Mouse (Mus musculus) limb, embryonic 13.5 days (tissue): ENCODE data around the gene Tmem178b. TPM values are rescaled to one million over a fixed set of nuclear protein-coding genes. Genes with fewer than 3 reads are reported as not detected.

Experiments
- ATAC-seq: fragments of 200-750 bp; cut with Nextera tagmentation; 2 replicates; pipeline ENCODE4 v1.8.0; 2017; ENCODE audit warnings: low read depth, moderate number of reproducible peaks, moderate TSS enrichment; ENCODE audit not compliant: low FRiP score
- H3K27ac ChIP-seq: fragments of 300-500 bp; sonication (generic); 2 replicates; pipeline ENCODE4 v1.5.1; 2015; ENCODE audit warnings: inconsistent platforms, mild to moderate bottlenecking, moderate library complexity
- H3K27me3 ChIP-seq: fragments of 300-500 bp; sonication (generic); 2 replicates; pipeline ENCODE4 v1.6.1; 2015; ENCODE audit warnings: mild to moderate bottlenecking, inconsistent platforms
- H3K36me3 ChIP-seq: fragments of 300-500 bp; sonication (generic); 2 replicates; pipeline ENCODE4 v1.6.1; 2015; ENCODE audit warnings: inconsistent platforms, mild to moderate bottlenecking, moderate library complexity
- H3K4me1 ChIP-seq: fragments of 300-500 bp; sonication (generic); 2 replicates; pipeline ENCODE4 v1.6.1; 2015; ENCODE audit warnings: inconsistent platforms
- H3K4me2 ChIP-seq: fragments of 300-500 bp; sonication (generic); replicated peaks from 2 replicates; pipeline ENCODE4 v1.6.1; 2015; ENCODE audit warnings: inconsistent platforms, mild to moderate bottlenecking, moderate library complexity
- H3K4me3 ChIP-seq: fragments of 300-500 bp; sonication (generic); 2 replicates; pipeline ENCODE4 v1.5.1; 2015; ENCODE audit warnings: moderate library complexity, mild to moderate bottlenecking, inconsistent platforms
- H3K9ac ChIP-seq: fragments of 300-500 bp; sonication (generic); 2 replicates; pipeline ENCODE4 v1.6.1; 2015; ENCODE audit warnings: mild to moderate bottlenecking, inconsistent platforms
- H3K9me3 ChIP-seq: fragments of 300-500 bp; sonication (generic); 2 replicates; pipeline ENCODE4 v1.6.1; 2016; ENCODE audit warnings: inconsistent platforms
- WGBS: fragments of 180-500 bp; shearing (Covaris S2); methylation state at CpG from one replicate; pipeline ENCODE4 v1.1.7; 2015; 5-methylcytosine and 5-hydroxymethylcytosine counted together
- polyA plus RNA-seq: library from polyadenylated mRNA; unstranded; fragments of >200 nt; fragmentation: Nextera tagmentation; extraction: Ambion mirVana; gene quantifications from 2 replicates; pipeline ENCODE4 v1.2.1, GENCODE M21; 2015

Tmem178b gene
- polyA plus RNA-seq, 1 experiment from 2014 or later: 1.3 TPM

DNA sequence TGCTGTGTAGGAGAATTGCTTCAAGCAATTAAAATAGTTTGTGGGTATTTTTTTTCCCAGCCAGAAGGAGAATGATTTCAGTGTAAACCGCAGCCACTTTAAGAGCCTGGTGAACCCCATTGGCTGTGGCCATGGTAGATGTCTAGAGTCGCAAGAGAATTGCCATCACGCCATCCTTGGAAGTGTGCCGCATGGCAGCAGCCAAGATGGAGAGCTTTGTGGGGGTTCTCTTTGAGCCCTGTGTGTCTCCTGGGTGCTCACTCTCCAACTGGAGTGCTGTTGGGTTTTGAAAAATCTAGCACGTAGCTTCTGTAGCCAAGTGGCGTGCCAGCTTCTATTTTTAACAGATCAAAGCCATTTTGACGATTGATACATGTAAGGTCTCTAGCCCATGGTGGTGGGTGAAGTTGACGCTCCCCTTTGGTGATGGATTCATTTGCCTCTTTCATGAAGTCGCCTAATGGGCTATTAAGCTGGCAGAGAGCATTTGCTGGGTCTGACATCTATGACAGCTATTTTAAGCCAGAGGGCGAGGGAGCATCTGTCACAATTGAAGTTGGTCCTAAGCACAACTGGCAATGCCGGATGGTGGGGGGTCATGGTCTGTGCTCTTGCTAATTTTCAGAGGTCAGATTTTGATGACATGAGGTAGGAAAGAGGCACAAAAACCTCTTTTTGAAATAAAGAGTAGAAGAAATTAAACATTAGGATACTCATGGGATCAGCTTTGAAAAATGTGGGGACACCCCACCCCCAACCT lies 133.1 kb downstream of the Tmem178b start:
- Histone ChIP-seq H3K9me3 (no peaks in the 10 kb centered on the region), H3K9ac (no peak overlapping the region), H3K27me3 (no peaks in the 10 kb centered on the region), H3K4me1 (no peaks in the 10 kb centered on the region), H3K36me3 (no peaks in the 10 kb centered on the region), H3K27ac (no peak overlapping the region), H3K4me3 (no peak overlapping the region), H3K4me2 (no peak overlapping the region)
- no peak for ATAC-seq
- 85% methylated on average over 11 of the region's 11 CpGs for WGBS

DNA sequence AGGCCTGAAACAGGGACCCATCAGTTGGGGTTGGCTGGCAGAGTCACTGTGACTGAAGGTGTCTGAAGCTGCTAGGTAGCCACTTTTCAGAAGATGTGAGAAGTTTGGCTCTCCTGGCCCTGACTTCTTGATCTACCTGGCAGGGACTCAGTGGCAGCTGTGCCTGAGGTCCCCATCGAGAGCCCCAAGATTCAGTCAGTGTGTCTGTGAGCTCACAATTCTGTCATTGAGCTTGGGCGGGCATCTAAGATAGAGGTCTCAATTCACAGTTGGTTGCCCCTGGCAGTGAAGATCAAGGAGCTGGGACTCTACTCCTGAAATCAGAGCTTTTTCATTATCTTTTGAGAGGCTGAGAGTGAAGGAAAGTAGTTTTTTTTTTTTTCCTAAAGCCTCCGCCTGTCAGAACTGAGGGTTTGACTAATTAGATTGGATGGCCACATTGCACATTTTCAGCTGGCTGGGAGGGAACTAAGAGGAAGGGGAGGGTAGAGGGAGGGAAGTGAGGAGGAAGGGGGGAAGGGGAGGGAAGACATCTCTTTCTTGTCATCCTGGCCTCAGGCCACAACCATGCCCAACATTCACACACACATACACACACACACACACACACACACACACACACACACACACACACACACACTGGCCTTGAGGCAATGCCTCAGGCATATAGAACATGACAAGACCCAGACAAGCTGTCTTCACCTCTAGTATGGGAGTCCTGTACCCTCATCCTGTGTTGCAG lies 135.3 kb downstream of the Tmem178b start:
- H3K4me3 ChIP-seq: no peak overlapping the region
- H3K27me3 ChIP-seq: no peaks in the 10 kb centered on the region
- no peak overlapping the region for H3K27ac ChIP-seq
- H3K9me3 ChIP-seq: no peaks in the 10 kb centered on the region
- H3K36me3 ChIP-seq: no peaks in the 10 kb centered on the region
- 0 out of 2 replicates have a peak, but pooled peaks cover 1% of the 10 kb centered on the region for H3K4me1 ChIP-seq
- H3K4me2 ChIP-seq: no peak overlapping the region
- ATAC-seq: no peak
- H3K9ac ChIP-seq: no peak overlapping the region
- 63% methylated on average over 3 of the region's 3 CpGs for WGBS

DNA sequence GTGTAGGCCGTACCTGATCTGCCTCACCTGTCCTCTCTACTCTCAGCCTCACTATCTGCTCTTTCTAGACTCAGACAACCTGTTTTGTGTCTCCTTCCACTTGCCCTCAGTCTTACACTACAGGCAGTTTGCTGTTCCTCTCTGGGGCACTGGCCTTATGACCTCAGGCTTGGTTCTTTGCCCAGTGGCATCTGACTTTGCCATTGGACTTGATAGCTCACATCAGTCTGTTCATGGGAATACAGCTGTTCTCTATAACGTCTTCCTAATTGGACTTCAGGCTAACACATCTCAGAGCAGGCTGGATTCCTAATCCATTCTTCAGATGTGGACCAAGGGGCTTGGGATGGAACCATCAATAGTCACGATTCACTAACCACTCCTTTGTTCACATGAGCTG lies 136.6 kb downstream of the Tmem178b start:
- H3K9ac ChIP-seq: no peak overlapping the region
- H3K27me3 ChIP-seq: 0 out of 2 replicates have a peak, but pooled peaks cover under 1% of the 10 kb centered on the region
- H3K4me2 ChIP-seq: no peak overlapping the region
- no peaks in the 10 kb centered on the region for H3K36me3 ChIP-seq
- no peak overlapping the region for H3K4me3 ChIP-seq
- no peak for ATAC-seq
- H3K9me3 ChIP-seq: no peaks in the 10 kb centered on the region
- no peak overlapping the region for H3K27ac ChIP-seq
- 0 out of 2 replicates have a peak, but pooled peaks cover 3% of the 10 kb centered on the region for H3K4me1 ChIP-seq
- 71% methylated on average over 3 of the region's 3 CpGs for WGBS

DNA sequence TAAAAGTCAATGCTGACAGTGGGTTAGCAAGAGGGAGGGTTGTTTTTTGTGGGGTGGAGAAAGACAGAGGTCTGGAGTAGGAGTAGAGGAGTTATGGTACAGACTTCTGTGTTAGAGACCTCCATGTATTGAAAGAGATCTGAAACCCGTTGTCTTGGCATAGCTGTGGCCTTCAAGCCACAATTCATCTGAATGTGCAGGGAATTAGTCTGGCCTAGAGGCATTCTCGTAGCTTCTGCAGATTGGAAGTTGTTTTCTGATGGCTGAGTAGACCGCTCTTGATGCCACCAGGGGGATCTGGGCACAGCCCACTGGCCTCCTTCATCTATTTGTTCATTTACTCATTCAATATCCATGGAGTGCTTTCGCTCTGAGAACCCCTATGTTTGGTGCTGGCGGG lies 138.0 kb downstream of the Tmem178b start:
- Histone ChIP-seq H3K27ac (no peak overlapping the region), H3K36me3 (no peaks in the 10 kb centered on the region), H3K4me3 (no peak overlapping the region), H3K27me3 (0 out of 2 replicates have a peak, but pooled peaks cover 2% of the 10 kb centered on the region), H3K4me2 (no peak overlapping the region), H3K4me1 (0 out of 2 replicates have a peak, but pooled peaks cover 3% of the 10 kb centered on the region), H3K9ac (no peak overlapping the region), H3K9me3 (no peaks in the 10 kb centered on the region)
- 88% methylated on average over 5 of the region's 5 CpGs for WGBS
- ATAC-seq: no peak

DNA sequence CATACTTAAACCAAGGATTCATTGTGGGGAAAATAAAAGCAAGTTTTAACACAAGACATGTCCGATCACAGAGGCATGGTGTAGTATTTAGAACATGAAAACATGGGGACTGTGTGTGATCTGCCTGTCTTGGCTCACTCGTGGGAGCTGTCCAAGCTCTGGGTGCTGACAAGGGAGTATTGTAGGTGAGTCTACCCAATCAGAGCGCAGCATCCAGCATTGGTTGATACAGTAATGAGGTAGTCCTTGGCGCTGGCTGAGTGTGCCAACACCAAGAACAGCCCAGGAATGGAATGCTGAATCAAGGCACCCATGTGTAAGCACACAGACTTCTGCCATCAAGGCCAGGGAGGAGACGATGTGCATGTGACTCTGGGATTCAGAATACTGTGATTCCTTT lies 138.5 kb downstream of the Tmem178b start:
- 0 out of 2 replicates have a peak, but pooled peaks cover 3% of the 10 kb centered on the region for H3K4me1 ChIP-seq
- no peak overlapping the region for H3K4me3 ChIP-seq
- H3K27me3 ChIP-seq: 0 out of 2 replicates have a peak, but pooled peaks cover 2% of the 10 kb centered on the region
- no peak overlapping the region for H3K9ac ChIP-seq
- ATAC-seq: no peak
- WGBS: 57% methylated on average over 5 of the region's 5 CpGs
- no peaks in the 10 kb centered on the region for H3K9me3 ChIP-seq
- H3K27ac ChIP-seq: no peak overlapping the region
- no peaks in the 10 kb centered on the region for H3K36me3 ChIP-seq
- H3K4me2 ChIP-seq: no peak overlapping the region

DNA sequence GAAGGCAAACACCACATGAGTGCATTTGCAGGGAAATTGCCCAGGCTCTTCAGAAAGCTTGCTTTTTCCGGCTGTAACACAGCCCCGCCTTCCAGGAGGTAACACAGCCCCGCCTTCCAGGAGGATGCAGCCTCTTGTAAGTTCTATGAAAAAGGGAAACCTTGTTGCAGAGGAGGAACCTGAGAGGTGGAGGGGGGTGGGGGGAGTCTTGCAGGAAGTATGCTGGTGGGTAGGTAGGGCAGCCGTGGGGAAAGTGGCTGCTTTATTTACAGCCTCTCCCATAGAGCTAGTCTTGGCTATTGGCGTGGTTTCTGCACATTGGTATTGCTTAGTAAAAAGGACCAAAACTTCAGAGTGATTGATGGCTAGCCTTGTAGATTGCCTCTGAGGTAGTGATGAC lies 140.3 kb downstream of the Tmem178b start:
- WGBS: 44% methylated on average over 5 of the region's 5 CpGs
- no peaks in the 10 kb centered on the region for H3K9me3 ChIP-seq
- no peak overlapping the region for H3K9ac ChIP-seq
- 0 out of 2 replicates have a peak, but pooled peaks cover 3% of the 10 kb centered on the region for H3K4me1 ChIP-seq
- no peak overlapping the region for H3K27ac ChIP-seq
- no peak overlapping the region for H3K4me3 ChIP-seq
- no peak for ATAC-seq
- 0 out of 2 replicates have a peak, but pooled peaks cover 2% of the 10 kb centered on the region for H3K27me3 ChIP-seq
- H3K4me2 ChIP-seq: no peak overlapping the region
- H3K36me3 ChIP-seq: no peaks in the 10 kb centered on the region

DNA sequence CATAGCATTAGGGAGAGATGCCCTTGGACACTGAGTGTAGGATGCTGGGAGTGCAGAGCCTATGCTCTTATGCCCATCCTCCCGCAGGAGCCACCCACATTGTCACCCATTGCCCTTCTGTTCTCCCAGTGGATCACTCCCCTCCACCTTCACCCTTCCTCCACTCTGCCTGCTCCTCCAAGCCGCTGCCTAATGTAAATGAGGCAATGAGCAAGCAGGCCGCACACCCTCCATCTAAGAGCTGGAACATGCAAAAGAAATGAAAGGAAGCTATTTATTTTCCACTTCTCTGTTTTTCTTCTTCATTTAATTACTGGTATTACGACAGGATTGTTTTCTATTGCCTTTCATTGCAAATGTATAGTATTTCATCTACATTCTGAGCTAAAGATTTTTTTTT lies 142.1 kb downstream of the Tmem178b start:
- no peak overlapping the region for H3K4me2 ChIP-seq
- no peak overlapping the region for H3K27ac ChIP-seq
- H3K4me3 ChIP-seq: no peak overlapping the region
- ATAC-seq: no peak
- H3K36me3 ChIP-seq: no peaks in the 10 kb centered on the region
- 77% methylated on average over 4 of the region's 4 CpGs for WGBS
- H3K9ac ChIP-seq: no peak overlapping the region
- no peaks in the 10 kb centered on the region for H3K9me3 ChIP-seq
- 0 out of 2 replicates have a peak, but pooled peaks cover 2% of the 10 kb centered on the region for H3K27me3 ChIP-seq
- 0 out of 2 replicates have a peak, but pooled peaks cover 3% of the 10 kb centered on the region for H3K4me1 ChIP-seq

DNA sequence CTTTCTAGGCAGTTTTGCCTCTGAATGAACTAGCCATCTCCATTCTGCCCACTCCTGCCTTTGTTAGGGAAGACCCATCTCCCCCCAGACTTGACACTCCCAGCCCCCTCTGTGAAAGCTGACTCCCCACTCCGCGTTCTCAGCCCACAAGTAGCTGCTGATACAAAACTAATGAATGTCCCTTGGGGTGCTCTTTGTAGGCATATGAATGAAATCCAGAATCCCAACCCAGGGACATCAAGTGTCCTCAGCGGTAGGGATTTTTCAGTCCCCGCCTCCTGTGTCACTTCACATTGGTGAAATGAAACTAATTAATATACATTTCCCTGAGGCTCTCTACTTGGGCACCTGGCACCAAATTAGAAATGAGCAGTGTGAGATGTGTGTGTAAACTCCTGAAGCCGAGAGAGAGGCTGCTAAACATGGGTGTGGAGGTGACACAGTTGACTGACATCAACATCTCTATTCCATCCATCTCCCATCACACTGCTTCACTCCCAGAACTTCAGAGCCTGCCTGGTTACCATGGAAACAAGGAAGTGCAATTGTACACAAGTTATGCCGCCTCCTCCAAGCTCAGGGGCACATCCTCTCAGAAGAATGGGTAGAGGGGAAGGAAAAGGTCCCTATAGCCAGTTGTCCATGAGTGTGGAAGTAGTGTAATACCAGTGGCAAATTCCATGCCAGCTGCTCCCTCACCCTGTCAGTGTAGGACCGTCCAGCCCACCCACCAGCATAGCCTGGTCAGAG lies 142.8 kb downstream of the Tmem178b start:
- no peak overlapping the region for H3K4me2 ChIP-seq
- H3K27me3 ChIP-seq: 0 out of 2 replicates have a peak, but pooled peaks cover 2% of the 10 kb centered on the region
- no peak overlapping the region for H3K27ac ChIP-seq
- H3K4me1 ChIP-seq: 0 out of 2 replicates have a peak, but pooled peaks cover 3% of the 10 kb centered on the region
- H3K4me3 ChIP-seq: no peak overlapping the region
- no peaks in the 10 kb centered on the region for H3K36me3 ChIP-seq
- no peak for ATAC-seq
- no peaks in the 10 kb centered on the region for H3K9me3 ChIP-seq
- WGBS: 65% methylated on average over 7 of the region's 7 CpGs
- no peak overlapping the region for H3K9ac ChIP-seq

DNA sequence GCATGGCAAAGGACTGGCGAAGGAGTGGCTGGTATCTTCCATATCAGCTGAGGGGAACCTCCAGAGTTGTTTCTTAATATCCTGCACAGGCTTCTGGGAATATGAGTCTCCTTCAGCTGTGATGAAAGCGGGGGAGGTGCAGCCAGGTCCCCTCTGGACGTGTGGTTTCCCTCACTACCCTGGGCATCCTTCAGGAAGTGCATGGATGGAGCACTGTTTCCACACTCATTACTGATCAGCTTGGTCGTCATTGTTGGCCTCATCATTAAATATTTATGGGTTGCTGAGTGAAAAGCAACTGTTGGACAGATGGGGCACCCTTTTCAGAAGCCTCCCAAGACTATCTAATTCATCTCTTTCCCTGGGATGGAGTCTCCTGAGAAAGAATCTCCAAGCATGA lies 146.3 kb downstream of the Tmem178b start:
- H3K4me2 ChIP-seq: no peak overlapping the region
- no peaks in the 10 kb centered on the region for H3K4me1 ChIP-seq
- H3K36me3 ChIP-seq: no peaks in the 10 kb centered on the region
- no peak overlapping the region for H3K9ac ChIP-seq
- H3K4me3 ChIP-seq: no peak overlapping the region
- H3K27ac ChIP-seq: no peak overlapping the region
- no peaks in the 10 kb centered on the region for H3K9me3 ChIP-seq
- H3K27me3 ChIP-seq: 0 out of 2 replicates have a peak, but pooled peaks cover 2% of the 10 kb centered on the region
- ATAC-seq: no peak
- WGBS: 36% methylated on average over 4 of the region's 4 CpGs

DNA sequence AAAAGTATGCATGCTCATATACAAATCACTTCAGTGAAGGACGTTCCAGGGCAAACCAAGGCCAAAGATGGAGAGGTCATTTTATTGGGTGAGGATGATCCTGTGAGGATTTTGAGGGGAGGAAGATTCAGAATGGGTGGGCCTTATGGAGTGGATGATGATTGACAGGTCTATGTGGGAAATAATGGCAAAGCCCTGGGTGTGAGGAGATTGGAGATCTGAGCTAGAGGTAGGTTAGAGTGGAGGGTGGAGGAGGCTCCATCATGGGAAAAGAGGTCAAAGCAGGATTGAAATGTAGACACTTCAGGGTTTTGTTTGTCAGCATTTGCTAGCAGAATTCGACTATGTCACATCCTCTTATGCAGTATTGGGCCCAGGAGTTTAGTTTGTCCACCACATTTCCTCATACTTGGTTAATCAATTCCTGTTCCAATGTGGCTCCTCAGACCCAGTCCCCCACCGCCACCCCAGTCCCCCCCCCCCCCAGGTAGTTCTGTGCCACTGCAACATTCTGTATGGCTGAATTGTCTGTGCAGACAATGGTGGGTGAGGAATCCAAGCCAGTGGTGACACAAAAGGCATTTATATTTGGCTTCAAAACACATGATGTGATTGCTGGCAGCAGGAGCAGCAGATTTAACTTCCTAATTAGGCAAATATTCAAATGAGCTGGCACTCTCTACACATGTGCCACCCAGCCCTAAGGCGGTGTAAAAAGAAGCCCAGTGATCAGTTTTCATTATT lies 150.7 kb downstream of the Tmem178b start:
- no peak for ATAC-seq
- Histone ChIP-seq H3K4me2 (no peak overlapping the region), H3K4me3 (no peak overlapping the region), H3K9me3 (no peaks in the 10 kb centered on the region), H3K9ac (no peak overlapping the region), H3K27ac (no peak overlapping the region), H3K4me1 (no peaks in the 10 kb centered on the region), H3K27me3 (no peaks in the 10 kb centered on the region), H3K36me3 (no peaks in the 10 kb centered on the region)
- WGBS: 79% methylated on average over 4 of the region's 4 CpGs

DNA sequence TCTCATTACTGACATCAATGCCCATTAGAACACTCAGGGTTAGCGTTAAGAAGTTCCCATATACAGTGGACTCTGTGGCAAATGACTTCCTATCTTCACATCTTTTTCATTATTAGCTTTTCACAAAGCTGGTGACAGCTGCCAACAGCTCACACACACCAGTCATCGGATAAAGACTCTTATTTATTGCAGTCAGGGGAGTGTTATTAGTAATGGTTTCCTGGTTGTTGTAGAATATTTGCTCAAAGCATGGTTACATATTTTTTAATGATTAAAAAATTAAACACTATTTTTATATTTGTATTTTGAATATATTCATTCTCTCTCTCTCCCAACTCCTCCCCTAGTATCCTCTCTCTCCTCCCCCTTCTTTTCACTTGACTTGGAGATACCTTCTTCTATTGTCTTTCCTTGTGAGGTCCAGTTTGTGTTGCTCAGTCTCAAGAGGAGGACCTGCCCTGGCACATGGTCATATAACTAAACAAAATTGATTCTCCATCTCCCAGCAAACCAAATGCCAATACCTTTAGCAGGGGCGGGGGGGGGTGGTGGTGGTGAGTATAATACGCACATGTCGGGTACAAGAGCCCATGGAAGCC lies 151.4 kb downstream of the Tmem178b start:
- H3K4me2 ChIP-seq: no peak overlapping the region
- no peak overlapping the region for H3K9ac ChIP-seq
- H3K4me3 ChIP-seq: no peak overlapping the region
- no peaks in the 10 kb centered on the region for H3K4me1 ChIP-seq
- no peaks in the 10 kb centered on the region for H3K36me3 ChIP-seq
- WGBS: 66% methylated on average over 5 of the region's 5 CpGs
- H3K9me3 ChIP-seq: no peaks in the 10 kb centered on the region
- H3K27me3 ChIP-seq: no peaks in the 10 kb centered on the region
- no peak for ATAC-seq
- H3K27ac ChIP-seq: no peak overlapping the region
